Mouse (Mus musculus): ENCODE measurements at regions not wholly inside any gene's neighbourhood (a gene's known extent, or its start where the extent isn't known, plus 50 kb on each side); places are given as distances from the start of the nearest gene placed in this dataset.
A peak's percentile ranks its signal among the peaks of the same experiment; 100 is the strongest.

DNA sequence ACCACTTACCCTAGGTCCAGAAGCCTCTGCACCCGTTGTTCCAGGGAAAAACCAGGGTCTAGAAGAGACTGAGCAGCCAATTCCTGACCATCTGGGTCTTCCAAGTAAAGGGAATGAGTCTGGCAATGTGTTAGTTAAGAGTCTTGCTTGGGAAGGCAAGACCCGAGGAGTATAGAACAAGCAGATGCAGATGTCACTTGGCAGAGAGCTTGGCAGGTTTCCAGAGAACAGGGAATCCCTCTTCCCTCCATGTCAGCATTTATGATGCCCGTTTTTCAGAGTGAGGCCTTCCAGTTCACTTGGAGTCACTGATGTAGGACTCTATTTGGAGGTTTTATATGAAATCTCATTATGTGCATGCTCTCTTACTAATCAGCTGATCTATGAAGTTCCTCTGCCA lies 231.1 kb downstream of the Bcl2 start:
- DNase-seq (ENCODE audit: low read depth) = no peak

- no peak for DNase-seq (ENCODE audit: low read depth)
Measured at GRCm38 (mm10) chr1:106477670-106478355, 236.3 kb downstream of the Bcl2 start.

- DNase-seq (ENCODE audit: low read depth) = no peak
Measured at GRCm38 (mm10) chr1:106468021-106468420, 246.1 kb downstream of the Bcl2 start.

GRCm38 (mm10) chr1:106466644-106467043 lies 247.4 kb downstream of the Bcl2 start:
- no peak for DNase-seq (ENCODE audit: low read depth)

DNA sequence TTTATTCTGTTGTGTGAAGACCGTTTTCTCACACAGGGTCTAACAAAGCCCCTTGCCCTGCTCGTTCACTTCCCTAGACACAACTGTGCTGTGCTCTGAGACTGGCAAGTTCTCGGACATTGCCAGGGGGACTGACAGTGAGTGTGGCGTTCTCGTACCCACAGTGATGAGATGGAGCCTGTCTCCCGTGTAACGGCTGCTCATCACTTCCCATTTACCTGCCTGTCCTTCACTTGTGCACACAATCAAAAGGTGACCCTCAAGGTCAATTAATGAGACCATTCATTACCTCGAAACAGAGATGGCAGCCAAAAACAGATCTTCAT lies 248.1 kb downstream of the Bcl2 start:
- no peak for DNase-seq (ENCODE audit: low read depth)

DNA sequence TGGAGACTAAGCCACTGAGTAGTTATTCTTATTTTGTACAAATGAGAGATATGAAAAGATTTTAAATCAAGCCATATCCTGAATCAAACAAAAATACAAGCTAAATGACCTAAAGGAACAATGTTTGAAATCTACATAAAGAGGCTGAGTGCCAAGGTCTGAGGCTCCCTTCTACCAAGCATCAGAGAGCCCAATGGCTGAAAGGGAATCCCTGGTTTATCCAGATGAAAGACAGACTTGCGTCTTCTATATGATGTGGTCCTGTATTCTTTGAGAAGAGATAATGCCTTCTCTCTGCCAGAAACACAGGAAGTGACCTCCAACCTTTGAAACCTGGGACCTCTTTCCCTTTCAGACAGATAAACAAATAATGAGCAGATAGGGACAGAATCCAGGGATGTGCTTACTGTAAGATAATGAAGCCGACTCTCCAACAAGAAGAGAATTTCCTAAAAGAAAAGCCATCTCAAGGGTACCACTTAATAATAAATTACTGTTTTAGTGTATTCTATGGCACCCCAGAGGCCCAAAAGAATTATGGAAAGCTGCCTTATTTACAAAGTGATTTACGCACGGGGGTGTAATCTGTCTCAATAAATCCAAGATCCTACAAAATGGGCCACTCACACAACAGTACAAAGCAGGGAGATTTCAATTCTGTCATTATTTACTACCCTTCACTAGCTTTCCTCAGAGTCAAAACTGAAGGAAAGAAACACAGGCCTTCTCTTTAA lies 248.7 kb downstream of the Bcl2 start:
- no peak for DNase-seq (ENCODE audit: low read depth)

DNA sequence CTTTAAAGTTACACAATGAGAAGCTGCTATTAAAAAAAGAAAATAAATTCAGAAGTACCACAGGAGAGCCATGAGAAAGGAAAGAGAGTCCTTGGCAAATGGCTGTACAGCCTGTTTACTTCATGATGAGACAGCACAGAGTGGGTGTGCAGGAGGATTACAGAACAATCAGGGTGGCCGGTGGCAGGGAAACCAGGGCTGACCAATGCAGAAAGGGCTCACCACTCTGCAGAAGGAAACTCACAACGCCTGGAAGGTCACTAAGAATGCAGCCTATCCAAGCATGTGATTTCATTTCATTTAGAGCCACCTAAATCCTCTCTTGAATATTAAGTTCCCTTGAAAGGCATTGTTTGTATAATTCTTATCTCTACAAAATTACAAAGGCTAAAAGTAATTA lies 249.3 kb downstream of the Bcl2 start:
- DNase-seq (ENCODE audit: low read depth) = no peak

DNA sequence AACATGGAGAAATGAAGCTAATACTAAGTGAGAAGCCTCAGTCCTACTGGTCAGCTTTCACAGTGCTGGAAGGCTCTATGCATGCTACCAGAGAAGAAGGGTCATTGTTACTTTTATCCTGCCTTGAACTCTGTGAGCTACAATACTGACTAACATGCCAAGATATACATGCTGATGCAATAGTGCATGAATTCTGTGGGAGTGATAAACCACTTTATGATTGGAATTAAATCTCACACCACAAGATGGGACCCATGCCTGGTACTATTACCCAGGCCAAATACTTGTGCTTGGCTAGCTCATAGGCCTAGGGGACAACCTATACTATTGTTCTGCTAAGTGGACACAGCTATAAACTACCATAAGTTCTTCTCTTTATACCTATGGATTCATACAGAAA lies 251.5 kb downstream of the Bcl2 start:
- DNase-seq (ENCODE audit: low read depth) = peak; percentile 17

DNA sequence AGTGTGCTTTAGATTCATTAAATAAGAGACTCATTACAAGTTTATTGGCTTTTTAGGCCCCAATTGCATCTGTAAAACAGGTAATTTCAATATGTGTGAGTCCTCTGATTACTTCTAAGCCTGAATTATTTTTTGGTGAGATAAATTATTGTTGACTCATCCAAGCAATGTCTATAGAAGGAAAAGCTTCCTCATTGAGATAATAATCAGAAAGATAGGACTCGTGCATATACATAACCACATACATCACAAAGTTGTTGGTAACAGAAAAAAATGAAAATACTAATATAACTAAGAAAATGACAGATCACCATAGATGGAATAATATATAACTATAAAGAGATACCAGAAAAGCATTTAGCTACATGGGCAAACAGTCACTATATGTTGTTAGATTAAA lies 252.0 kb downstream of the Bcl2 start:
- no peak for DNase-seq (ENCODE audit: low read depth)

DNA sequence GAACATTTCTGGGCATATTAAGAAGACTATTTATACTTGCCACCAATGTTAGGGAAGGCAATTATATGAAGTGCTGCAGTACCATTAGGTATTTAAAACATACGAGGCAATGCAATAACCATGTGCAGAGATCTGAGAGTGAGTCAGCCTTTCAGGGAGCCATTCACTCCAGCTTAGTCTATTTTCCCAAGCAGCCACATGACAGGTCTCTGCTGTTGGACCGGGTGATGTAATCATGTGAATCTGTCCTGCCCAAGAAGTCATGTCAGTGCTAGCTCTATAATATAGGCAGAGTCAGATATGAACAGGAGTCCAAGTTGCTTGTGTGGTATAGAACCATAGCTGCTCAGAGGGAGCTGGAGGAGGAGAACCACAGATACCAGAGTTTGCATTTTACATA lies 253.1 kb downstream of the Bcl2 start:
- DNase-seq (ENCODE audit: low read depth) = peak; percentile 47

GRCm38 (mm10) chr1:106449795-106450194 lies 264.3 kb downstream of the Bcl2 start:
- DNase-seq (ENCODE audit: low read depth) = no peak

Data from fibroblast of lung, adult 2 months (primary cell).